Mouse (Mus musculus): ENCODE data around the gene Rbfox1.

Gene Rbfox1

GRCm38 (mm10) chr16:7036566-7036965 is 1151.4 kb downstream of the Rbfox1 start:
- DNase-seq (ENCODE audit: low spot score), result no peak

DNA sequence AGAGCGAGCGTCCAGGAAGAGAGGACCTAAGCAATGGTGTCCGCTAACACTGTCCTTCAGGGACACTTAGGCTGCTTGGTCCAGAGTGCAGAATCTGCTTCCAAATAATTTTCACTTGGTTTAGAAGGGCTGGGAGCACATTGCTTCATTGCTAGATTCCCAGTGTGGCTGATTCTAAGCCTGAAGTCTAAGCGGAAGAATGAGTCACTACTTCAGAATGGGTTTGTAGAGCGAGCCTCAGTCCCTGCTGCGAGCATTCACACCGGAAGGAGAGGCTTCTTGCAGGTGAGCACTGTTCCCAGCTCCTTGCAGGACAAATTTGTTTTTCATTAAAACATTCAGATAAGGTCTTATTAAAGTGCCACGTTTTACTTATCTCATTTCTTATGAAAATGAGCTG is 1151.8 kb downstream of the Rbfox1 start:
- DNase-seq (ENCODE audit: low spot score), result no peak

DNA sequence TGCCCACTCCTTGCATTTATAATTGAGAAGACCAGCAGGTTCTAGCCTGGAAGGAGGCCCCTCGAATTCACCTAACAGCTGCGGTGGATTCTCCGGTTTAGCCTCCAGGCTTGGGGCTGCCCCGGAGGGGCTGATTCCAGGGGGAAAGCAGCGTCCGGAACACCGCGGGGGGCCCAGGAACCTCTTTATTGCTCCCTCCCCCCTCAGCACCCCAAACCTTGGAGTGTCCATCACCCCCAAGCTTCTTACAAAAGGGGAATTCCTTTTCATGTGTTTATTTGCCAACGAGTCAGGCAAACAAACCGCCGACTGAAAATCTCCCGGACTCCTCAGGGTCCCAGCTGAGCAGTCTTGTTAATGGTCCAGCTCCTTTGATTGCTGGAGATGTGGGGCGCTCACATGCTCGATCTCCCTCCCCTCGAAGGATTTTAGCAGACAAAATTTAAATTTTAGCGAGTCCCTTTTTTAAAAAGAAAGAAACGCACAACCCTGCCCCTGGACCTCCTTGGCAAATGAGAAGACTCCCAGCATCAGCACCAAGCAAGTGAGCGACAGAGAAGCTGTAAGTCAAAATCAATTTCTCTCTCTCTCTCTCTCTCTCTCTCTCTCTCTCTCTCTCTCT is 1153.6 kb downstream of the Rbfox1 start:
- DNase-seq (ENCODE audit: low spot score), result no peak

DNA sequence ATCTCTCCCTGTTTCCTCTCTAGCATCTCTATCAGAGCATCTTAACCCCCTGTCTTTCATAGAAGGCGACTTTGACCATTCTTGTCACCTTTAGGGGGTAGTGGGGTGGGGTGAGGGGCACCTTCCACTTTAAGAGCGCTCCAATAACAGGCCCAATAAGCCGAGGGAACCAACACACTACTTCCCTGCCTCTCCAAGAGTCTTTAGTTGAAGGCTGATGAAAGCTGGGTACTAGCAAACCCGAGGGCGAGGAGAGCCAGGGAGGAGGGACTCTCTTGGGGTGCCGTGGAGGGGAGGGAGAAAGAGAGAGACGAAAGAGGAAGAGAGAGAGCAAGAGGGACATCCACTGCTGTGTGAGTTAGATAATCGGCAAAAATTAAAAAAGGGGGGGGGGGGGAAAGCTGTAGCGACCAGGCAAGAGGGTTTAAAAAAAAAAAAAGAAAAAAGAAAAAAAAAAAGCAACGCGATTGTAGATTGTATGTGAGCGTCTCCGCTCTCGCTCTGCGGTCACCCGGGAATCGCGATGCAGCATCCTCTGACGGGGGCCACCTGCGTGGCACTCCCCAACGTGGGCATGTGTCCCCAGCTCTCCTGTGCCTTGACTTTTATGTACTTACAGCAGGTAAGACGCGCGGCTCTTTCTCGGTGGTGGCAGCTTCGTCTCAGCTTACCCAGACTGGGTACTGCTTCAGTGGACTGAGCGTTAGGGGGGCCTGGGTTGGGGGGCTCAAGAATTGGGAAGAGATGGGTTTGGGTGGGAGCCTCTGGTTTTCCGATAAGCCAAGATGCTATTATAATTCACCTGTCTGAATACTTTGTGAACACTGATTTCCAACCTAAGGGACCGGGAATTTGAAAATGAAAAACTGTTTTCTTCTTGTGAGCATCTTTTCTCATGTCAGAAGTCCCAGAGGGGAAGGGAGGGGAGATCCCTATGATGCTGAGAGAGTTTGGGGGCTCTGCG is 1154.5 kb downstream of the Rbfox1 start:
- DNase-seq (ENCODE audit: low spot score), result no peak

DNA sequence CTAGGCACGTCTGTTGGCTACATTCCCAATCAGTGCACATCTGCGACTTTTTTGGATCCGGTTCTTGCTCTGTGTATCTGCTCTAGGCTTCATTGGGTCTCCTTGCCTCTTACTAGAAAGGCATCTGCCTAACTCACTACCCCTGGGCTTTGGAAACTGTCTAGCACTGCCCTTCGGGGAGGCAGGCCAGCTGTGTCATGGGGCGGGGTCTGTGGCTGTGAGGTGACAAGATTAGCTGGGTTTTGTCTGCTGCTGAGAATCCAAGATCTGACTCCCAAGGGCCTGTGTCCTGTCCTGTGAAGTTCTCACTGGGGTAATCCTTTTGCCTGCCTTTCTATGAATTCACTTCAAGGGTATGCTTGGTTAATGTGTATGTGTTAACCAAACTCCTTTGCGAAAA is 1155.5 kb downstream of the Rbfox1 start:
- DNase-seq (ENCODE audit: low spot score), result no peak

DNA sequence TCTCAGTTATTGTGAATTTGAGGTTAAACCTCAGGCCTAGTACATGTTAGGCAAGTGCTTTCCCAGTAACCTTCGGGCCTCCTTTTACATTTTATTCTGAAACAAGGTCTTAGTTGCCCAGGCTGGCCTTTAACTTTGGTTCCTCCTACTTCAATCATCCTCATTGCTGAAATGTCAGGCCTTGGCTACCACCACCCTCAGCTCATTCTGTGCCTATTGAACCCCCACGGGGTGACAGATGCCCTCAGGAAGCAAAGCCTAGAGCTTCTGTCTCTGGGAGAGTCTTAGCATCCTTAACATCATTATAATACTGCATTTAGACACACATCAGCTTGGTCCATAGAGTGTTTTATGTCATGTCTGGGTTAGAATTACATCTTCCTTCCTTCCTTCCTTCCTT is 1162.3 kb downstream of the Rbfox1 start:
- DNase-seq (ENCODE audit: low spot score), result no peak

- peak; percentile 41 for DNase-seq (ENCODE audit: low spot score)
Observed at GRCm38 (mm10) chr16:7049162-7049971, 1164.2 kb downstream of the Rbfox1 start.

DNA sequence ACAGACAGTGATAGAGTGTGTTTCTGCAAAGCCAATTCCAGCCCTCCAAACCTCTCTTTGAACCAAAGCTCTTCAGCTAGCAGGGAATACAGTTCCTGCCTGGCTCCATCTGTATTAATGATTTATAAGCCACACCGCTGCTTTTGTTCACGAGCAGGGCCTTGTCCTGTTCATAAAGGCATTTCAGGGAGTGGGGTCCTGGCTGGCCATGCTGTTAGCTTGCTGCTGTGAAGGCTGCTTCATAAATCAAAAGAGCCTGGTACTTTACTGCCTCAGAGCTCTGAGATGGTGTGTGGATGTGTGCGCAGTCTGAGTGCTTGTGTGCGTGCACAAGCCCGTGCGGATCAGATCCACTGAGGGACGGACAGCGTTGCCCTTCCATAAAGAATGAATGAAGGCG is 1165.8 kb downstream of the Rbfox1 start:
- no peak for DNase-seq (ENCODE audit: low spot score)

- DNase-seq (ENCODE audit: low spot score), result no peak
Observed at GRCm38 (mm10) chr16:7051991-7052390, 1166.8 kb downstream of the Rbfox1 start.

DNA sequence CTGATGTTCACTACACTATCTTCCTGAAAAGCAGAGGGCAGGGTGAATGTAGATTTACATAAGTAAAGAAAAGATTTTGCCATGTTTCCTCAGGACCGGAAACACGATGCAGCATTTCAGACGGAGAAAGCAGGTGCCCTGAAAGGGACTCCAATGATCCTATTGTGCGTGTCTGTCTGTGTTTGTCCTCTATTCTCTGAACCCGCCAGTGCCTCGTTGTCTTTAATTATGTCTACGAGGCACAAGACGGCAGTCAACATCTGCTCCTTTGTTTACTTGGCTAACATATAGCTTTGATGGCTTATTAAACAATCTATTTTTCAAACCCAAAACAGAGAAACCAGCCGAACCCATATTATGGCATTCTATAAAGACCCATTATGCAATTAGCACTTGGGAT is 1167.3 kb downstream of the Rbfox1 start:
- DNase-seq (ENCODE audit: low spot score), result no peak

GRCm38 (mm10) chr16:7057789-7058188 is 1172.6 kb downstream of the Rbfox1 start:
- DNase-seq (ENCODE audit: low spot score), result no peak

GRCm38 (mm10) chr16:7058556-7058955 is 1173.4 kb downstream of the Rbfox1 start:
- DNase-seq (ENCODE audit: low spot score), result no peak

- DNase-seq (ENCODE audit: low spot score), result no peak
Observed at GRCm38 (mm10) chr16:7059596-7059995, 1174.4 kb downstream of the Rbfox1 start.

DNA sequence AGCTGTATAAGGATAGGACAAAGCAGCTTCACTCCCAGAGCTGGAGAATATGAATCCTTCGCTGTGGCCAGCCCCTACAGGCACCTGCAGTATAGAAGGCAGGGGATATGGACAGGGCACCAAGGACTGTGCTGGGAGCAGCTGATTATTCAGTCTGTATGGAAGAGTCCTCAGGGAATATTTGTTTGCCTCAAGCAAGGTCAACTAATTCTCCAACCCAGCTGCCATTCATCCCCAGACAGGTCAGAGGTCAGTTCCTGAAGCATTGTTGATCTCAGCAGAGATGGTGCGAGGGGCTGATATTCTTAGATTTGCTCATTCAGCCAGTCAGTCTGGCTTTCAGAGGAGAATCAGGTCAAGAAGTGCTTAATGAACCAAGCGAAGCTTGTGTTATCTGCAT is 1175.7 kb downstream of the Rbfox1 start:
- no peak for DNase-seq (ENCODE audit: low spot score)

- DNase-seq (ENCODE audit: low spot score), result no peak
Observed at GRCm38 (mm10) chr16:7062512-7062911, 1177.4 kb downstream of the Rbfox1 start.

GRCm38 (mm10) chr16:7067109-7067508 is 1182.0 kb downstream of the Rbfox1 start:
- no peak for DNase-seq (ENCODE audit: low spot score)

DNA sequence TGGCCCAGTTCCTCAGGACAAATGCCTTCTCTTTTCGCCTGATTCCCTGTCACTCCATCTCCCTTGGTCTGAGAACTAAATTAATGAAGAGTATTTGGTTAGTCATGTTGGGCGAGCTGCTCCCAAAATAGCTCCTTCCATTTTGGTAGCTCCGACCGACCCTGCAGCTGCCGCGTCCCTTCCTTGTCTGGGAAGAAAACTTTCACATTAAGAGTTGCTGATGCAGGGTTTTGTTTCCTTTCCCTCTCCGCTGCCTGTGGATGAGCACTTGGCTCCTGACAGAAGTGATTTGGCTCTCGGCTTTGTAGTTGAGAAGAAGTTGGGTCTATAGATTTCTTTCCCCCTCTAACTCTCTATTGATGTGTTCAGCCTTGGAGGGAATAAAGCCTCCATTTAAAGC is 1184.4 kb downstream of the Rbfox1 start:
- no peak for DNase-seq (ENCODE audit: low spot score)

DNA sequence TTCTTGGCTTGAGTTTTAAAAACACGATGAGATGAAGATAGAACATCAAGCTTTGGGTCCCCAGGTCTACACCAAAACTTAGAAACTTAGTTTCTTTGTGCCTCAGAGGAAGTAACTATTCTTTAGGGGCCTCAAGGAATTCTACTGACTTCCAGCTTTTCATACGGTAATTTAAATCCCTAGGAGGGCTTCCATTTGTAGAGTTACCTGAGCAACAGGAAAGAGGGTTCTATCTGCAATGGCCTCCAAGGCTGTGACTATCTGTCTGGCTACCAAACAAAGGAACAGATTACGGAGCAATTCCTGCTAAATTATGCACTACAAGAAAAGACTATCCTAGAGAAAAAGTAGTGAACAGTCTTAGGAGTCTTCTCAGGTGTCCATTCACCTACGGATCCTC is 1189.6 kb downstream of the Rbfox1 start:
- DNase-seq (ENCODE audit: low spot score), result no peak

DNA sequence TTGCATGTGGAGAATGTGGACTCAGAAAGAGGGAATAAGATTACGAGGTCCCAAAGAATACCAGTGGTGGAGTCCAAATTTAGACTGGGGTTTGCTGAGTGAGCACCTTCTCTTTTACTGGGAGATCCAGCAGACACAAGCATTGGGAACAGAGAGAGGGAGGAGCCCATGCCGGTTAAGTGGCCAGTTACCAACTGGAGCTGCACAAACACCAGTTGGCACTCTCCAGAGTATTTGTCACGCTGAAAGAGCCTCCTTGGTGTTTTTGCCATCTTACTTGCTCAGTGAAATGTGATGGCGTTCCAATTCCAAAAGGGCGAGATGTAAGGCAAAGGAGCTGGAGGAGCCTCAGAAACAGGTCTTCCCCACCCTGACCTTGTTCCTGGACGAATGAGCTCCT is 1190.6 kb downstream of the Rbfox1 start:
- no peak for DNase-seq (ENCODE audit: low spot score)

DNA sequence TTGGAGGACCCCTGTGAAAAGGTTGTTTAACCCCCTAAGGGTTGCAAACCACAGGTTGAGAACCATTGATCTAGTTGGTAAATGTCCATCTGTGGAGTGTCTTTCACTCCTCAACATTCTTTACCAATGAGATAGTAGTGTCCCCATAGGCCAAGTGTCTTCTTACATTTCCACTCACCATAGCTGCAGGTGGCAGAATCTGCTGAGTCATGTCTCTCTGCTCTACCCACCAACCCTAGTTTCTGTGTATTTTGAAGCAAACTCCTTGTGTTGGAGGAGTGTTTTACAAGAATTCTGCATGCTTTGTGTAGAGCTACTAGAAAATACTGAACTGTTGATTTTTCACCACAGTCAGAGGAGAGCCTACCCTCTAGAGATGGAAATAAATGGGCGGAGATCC is 1191.2 kb downstream of the Rbfox1 start:
- no peak for DNase-seq (ENCODE audit: low spot score)

- DNase-seq (ENCODE audit: low spot score), result no peak
Observed at GRCm38 (mm10) chr16:7076707-7077106, 1191.6 kb downstream of the Rbfox1 start.

DNA sequence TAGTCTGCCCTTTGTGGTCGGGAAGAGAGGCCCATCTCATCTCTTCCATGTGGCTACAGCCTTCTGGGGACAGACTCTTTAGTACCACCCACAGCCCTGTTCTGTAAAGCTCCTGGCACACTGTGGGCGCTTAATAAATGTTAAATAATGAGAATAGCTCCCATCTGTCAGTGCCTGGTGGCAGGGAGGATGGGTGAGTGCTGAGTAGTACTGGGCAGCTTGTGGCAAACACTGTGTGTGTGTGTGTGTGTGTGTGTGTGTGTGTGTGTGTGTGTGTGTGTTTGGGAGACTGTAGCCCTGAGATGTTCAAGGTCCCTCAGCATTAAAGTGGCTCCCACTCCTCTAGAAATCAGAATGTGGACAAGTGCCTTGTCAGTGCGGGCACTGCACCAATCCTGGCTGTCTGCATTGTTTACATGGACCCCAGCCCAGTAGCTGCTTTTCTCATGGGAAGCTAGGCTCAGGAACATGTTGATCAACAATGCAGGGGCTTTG is 1196.0 kb downstream of the Rbfox1 start:
- DNase-seq (ENCODE audit: low spot score), result peak; percentile 63
